Mouse (Mus musculus) heart, adult 8-10 months (tissue): ENCODE results near the gene Golga4. TPM values are rescaled to one million over a fixed set of nuclear protein-coding genes. Genes with fewer than 3 reads are reported as not detected.

Source experiments
- DNase-seq: peaks from one replicate; pipeline ENCODE4 v3.0.0; 2022; ENCODE audit warnings: low spot score
- total RNA-seq, 4 experiments: library from RNA; stranded (reverse); gene quantifications; 2 replicates each; pipeline ENCODE4 v1.2.4; 2022

Golga4 gene
- total RNA-seq, 4 experiments from 2014 or later, result 361 to 439 (median 426) TPM

DNA sequence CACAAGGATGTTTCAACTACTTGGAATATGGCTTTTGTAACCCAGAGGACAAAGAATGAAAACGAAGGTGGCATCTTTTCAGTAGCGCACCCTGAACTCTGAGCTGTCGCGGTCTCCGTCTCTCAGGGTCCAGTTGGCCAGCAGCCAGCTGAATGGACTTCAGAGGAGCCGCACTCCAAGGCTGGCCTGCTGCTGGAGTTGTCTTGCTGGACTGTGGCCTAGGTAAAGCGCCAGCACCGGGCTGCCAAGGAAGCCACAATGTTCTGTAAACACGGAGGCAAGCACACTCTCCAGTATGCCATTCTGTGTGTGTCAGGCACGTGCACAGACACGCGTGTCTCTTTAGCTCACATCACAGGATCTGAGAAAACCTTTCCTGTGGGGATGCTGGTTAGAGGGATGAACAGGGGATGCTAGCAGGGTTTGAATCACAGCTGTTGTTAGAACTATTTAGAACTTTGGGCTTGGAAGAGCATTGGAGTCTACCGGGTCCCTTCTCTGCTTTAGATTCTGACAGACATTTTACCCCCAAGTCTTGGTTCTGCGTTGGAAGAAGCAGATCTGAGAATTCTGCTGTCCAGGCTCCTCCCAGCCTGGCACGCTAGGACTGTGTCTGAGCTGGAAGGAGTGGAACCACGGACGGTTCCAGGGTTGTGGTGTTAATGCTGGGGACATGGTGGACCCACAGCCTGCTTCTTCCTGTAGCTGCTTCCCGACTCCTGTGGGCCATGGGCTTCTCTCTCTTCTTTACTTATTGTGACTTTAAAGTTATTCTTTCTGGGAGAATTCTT lies 116.5 kb downstream of the Golga4 start:
- DNase-seq, result no peak

DNA sequence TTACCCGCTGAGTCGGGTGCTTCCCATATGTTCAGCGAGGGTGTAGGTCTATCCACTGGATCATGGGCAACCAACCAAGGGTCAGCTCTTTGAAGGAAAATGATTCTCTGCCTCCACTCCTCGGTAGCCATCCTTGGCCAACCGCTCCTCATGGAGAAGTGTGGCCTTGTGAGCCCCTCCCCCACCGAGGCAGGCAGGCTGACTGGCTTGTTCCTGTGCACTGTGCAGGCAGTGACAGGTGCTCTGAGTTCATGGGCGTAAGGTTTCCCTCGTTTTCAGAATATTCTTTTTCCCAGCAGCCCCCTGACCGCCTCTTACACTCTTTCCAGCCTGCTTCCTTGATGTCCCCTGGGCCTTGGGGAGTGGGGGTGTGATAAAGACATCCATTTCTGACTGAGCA lies 117.4 kb downstream of the Golga4 start:
- DNase-seq, result no peak

DNA sequence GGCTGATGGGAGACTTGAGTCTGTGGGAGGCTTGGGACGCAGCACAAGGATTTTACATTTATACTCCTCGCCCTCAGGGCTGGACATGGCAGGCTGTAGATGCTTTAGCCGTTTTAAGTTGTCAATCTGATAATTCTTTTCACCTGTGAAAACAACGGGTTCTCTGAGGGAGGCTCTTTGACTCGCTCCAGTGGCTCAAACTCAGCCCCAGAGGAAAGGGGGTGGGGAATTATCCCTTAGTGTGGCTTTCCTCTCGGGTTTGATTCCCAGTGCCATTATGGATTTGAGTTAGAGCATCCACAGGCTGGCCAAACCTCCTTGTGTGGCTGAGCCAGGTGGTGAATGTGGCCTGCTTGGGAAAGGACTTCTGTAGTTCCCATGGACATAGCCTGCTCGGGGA lies 118.1 kb downstream of the Golga4 start:
- no peak for DNase-seq

DNA sequence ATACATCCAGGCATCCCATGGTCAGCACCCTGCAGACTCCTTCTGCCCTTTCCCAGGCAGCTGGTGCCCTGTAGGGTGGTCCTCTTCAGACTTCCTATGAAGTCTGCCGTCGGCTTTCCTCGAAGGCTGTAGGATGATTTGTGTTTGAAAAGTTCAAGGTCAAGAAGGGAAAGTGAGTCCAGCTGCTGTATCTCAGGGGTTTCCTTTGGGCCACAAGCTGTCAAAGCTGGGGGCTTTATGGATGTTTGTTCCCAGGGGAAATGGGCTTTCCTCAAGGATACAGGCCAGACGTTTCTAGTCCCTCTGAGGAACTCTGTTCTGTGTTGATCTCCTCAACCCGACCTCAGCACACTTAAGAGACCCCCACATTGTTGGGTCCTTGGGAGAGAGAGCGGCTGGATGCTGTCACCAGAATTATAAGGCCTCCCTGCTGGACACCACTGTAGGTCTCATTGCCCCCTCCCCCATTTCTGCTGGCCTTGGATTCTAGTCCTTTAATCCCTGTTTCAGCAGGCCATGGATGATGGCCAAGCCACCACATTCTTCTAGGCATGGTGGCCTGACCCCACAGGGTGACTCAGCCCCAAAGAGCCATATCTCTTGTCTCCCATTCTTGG lies 123.8 kb downstream of the Golga4 start:
- DNase-seq, result no peak

Other genes starting within 250 kb of the Golga4 start
- under 1 TPM in 1 of 4 experiments, not detected in 3; 0.06 TPM for gene Eomes, start 28.1 kb upstream of the Golga4 start, total RNA-seq
- gene Itga9, start 100.4 kb downstream of the Golga4 start, total RNA-seq, result 10 to 100 TPM; 24.9 to 42.6 (median 36.7) TPM